Mouse (Mus musculus): ENCODE data around the gene Oas1a.
"Not testable (repeated sequence)": the region's sequence is repeated elsewhere in the genome, so short reads cannot be mapped to it uniquely, and the experiment has no call there.

Oas1a gene

DNA sequence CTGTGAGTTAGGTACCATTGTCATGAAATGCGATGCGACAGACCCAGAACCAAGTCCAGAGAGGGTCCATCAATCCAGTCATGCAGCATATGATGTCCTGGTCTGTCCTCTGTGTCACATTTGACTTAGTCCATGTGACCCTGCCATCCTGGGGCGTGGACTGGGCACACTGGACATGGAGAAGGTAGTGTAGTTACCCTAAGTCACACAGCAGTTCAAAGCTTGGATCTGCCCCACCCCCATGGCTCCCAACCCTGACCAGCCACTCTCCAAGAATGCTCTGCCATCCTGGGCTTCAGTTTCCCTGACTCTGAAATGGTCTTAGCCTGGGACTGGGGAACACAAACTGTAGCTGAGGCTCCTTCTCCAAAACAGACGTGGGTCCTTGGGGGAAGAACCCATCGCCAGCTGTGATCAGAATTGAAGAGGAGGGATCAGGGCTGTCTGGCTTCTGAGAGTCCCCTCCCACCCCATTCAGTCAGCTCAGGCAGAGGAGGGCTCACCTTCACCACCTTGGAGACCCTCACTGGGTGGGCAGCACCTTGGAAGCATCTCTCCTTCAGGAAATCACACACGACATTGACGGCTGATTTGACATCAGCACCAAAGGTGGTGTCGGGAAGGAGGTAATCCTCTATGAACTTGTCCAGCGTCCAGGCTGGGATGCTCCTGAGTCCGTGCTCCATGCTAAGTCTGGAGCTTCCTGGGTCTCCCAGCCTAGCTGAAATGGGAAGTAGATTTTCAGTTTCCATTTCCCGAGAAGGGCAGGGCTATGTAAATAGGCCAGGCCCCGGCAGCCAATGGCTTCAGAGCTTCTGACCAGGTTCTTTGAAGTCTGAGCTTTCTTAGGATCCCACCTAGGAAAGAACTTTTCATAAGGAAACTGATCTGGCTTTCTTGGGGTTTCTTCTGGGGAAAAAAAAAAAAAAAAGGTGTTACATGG, at the start of gene Oas1a:
TSS of gene Oas1a (minus strand) at position 731 of the 943 bp plus-strand sequence.
- DNase-seq = not testable (repeated sequence)

DNA sequence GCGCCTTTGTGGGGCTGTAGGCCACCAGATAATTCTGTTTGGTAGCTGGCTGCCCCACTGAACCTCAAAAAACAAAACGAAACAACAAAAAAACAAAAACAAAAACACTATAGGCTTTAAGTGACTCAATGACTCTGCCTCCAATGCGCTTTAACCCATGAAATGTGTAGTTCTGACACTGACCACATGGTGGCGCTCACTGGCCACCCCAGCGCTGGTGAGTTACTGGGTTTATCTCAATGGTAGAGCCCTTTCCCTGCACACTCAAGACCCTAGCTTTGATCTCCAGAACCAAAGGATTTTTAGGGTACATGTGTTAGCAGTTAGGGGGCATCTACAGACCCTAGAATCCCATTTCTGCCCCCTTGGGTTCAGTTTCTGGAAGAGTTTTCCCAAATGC, 46.7 kb upstream of the Oas1a start:
- DNase-seq = no peak

DNA sequence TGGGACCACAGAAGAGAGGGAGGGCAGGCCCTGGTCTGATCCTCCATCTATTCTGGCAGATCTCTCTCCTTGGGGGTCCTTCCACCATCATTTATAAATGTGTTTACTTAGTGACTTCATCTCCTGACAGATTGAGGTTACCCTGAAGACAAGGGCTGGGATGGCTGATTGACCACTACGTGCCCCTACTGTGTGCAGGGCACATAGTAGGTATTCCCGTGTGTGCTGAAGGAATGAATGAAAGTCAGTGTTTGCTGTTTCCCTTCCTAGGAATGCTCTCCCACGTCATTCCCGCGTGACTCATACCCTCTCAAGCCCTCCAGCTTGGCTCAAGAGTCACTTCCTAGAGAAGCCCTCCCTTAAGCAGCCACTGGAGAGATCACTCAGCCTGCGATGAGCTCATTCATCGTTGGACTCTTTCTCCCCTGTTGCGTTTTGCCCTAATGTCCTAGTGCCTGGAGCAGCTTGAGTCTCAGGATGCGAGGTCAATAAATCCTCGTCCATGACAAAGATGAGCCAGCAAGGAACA, 45.0 kb upstream of the Oas1a start:
- no peak for DNase-seq

DNA sequence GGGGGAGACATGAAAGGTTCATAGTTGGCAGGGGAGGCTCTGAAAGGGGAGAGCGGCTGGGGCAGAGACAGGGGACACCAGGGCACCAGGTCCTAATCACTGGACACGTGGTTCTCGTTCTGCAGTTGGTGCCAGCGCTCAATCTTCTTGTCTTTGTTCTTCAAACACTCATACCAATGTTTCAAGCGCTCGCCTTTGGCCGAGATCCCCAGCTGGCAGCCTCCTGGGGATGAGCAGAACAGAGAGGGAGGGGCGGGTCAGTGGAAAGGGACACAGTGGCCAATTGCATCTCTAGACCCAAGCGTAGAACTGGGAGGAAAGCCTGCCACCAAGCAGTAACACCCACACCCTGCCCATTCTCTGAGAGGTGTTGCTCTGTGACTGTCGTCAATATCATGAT, 34.8 kb upstream of the Oas1a start:
- DNase-seq = no peak

DNA sequence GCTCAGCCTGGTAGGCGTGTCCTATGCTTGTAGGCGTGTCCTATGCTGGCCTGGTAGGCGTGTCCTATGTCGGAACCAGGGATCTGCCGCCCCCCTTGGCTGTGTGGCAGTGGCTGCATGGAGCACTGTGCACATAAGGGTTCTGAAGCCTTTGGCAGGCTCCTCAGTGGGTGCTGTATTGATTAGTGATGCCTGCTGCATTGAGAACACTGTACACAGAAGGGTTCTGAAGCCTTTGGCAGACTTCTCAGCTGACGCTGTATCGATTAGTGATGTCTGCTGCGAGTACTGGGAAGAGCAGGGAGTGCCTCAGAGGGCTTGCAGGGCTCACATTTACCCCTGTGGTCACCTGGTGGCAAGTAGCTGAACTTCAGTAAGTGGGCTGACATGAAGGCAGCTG, 31.3 kb upstream of the Oas1a start:
- DNase-seq = no peak

DNA sequence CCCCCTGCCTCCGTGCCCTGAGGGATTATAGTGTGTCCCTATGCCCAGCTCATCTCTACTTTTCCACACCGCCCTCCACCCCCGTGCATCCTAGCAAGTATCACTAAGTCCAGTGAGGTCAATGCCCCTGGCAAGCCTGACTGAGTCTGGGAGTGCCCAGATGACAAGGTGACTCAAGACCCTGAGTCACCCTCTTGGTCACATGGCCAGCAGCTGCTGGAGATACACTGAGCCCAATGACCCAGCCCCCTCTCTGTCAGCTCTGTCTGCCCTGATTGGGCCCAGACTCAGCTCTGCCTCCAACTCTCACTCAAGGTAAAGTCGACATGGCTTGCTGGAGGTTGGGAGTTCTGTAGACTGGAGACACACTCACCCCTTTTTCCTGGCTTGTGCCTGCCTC, 30.5 kb upstream of the Oas1a start:
- DNase-seq = no peak

DNA sequence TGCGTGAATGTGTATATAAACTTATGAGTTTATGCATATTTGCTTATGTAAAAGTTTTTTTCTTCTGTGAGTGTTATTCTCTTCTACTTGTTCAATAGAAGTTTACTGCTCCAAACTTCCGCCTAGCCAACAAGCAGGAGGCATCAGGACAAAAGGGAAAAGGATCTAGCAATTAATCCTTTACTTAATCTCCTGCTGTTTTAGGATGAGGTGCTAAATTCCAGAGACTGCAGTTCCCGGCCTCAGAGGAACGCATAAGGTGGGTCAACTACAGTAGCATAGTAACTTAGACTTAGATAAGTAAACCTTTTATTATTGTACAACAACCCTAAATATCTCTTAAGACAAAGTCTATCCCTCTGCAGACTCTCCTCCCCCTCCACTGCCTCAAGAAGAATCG, 26.6 kb upstream of the Oas1a start:
- no peak for DNase-seq

DNA sequence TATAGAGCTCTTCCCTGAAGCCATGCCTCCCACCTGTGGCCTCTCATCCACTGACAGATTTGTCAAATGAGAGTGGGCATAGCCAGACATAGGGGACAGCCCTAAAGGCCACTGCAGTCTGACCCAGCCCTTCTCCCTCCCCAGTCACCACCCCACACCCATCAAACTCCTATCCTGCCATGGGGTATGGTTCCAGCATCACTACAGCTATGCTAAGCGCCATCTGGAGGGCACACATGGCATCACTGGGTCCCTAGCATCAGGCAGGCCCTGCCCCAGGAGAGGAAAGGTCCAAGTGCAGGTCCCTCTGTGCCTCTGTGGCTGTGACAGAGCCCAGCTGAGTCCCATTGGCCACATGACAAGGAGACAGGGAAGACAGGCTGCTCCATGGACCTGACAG, 19.7 kb upstream of the Oas1a start:
- DNase-seq = no peak

DNA sequence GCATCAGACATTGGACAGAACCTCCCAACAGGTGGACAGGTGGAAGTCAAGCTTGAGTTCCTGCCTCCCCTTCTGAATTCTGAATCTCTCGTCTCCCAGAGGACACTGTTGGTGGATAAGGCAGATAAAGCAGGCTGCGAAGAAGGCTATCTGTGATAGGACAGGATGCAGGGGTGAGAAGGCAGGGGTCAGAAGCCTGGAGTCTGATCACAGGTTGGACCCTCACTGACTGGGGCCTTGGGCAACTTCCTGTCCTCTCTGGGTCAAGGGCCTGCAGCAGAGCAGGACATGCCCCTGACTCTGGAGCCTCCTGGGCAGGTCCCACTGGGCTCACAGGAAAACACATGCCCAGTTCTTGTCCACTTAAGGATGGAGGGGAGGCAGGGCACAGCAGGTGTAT, 19.0 kb upstream of the Oas1a start:
- not testable (repeated sequence) for DNase-seq

DNA sequence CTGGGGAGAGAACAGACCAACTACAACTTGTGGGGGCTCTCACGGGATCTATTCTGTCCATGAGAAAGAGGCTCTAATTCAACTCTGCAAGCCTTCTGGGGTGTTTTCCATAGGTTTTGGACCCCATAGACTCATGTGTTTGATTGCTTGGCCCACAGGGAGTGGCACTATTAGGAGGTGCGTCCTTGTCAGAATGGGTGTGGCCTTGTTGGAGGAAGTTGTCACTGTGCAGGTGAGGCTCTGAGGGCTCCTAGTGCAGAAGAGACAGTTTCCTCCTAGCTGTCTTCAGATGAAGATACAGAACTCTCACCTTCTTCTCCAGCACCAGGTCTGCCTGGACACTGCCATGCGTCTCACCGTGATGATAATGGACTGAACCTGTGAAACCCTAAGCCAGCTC, 17.2 kb upstream of the Oas1a start:
- DNase-seq = not testable (repeated sequence)

DNA sequence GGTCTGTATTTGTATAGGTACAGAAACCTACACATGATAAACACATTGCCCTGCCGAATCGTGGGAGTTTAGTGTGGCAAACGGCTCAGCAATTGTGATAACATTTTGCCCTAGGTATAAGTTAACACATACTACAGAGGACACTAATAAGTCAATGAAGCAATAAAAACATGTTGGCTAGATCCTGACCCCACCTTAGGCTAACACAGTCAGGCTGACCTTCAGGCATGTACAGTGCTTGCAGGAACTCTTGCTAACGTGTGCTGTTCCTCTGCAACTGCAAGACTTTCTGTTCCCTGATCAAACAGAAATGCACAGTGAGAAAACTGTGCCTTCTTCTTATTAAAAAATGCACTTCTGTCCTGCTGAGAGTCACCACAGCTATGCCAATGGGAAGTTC, 16.6 kb upstream of the Oas1a start:
- no peak for DNase-seq

DNA sequence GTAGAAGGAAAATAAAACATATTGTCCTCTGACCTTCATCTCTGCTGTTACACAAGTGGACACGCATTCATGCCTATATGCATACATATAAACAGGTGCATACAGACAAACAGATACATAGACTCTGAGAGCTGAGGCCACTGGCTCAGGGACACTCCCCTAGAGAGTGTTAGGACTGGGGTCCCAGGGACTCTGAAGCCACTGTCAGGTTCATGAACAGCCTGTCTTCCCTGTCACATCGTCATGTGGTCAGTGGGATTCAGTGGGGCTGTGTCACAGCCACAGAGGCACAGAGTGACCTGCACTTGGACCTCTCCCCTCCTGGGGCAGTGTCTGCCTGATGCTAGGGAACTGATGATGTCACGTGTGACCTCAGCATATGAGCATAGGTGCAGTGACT, 13.0 kb upstream of the Oas1a start:
- DNase-seq = no peak

DNA sequence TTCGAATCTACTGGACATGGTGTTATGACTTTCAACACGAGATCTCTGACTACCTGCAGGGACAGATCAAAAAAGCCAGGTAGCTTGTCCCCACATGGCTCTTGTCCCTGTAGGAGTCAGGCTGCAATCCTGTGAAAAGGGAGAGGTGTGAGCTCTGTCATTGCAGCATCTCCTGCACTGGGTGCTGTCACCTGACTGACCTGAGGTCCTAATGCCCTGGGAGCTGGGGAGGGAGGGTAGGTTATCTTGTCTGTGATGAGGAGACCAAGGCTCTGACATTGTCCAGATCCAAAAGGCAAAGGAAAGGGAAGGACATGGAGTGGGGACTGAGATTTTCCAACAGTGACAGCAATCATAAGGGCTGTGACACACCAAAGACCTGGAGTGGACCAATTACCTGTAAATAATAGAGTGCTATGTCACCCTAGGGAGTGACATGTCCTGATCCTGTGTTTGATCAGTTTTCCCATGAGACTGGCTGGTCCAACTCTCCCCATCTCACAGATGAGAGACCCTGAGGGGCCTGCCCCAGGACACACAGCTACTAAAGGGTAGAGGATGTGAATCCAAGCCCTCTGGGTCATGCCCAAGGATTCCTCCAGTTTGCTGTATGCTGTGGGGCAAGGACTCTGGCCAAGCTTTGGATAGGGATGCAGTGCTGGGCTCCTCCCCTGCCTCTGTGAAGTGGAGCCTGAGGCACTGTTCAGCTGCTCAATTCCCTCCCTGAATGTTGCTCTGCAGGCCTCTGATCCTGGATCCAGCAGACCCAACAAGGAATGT, 12.0 kb upstream of the Oas1a start:
- DNase-seq = not testable (repeated sequence)

DNA sequence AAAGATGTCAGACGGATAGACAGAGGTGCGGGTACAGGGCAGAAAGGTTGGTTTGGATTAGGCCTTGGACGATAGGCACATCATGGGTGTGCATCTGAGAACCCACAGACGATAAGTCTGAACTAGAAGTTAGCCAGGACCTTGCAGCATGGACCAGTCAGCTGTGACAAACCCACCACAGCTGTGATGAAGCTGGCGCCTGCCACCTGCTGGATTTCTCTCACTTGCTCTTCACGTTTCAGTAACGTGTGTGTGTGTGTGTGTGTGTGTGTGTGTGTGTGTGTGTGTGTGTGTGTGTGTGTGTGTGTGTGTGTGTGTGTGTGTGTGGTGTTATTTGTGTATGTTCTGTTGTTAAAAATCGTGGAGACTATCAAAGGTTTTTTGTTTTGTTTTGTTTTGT, 6.9 kb upstream of the Oas1a start, which contains the start of gene Oas1d:
TSS of gene Oas1d (plus strand) at position 333 of the 400 bp plus-strand sequence.
- not testable (repeated sequence) for DNase-seq

DNA sequence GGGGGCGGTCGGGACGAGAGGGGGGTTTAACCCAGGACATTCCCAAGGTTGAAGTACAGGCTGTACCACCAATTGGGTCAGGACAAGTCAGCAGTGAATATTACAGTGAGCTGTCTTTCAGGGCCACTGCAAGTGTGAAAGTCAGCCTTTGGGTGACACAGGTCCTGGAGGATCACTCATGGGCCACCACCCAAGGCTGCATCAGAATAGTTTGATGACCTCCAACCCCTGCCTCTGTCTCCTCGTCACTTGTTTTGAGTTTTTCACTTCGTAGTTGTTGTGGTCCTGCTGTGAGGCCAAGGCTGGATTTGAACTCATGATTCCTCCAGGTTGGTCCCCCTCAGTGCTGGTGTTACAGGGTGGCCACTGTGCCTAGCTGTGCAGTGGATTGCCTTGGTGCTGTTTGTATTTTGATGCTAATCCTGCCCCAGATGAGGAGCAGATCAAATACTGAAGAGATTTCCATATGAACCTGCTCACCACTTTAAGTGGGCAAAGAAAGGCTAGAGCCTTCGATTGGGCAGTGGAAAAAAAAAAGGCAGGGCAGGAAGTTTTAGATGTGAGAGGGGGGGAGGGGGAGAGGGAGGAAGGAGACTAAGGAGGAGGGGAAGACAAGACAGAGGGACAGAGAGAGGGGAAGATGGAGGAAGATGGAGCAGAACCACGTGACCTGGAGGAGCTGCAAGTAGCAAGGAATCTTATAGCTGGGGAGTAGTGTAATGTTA, 1.0 kb upstream of the Oas1a start:
- no peak for DNase-seq

DNA sequence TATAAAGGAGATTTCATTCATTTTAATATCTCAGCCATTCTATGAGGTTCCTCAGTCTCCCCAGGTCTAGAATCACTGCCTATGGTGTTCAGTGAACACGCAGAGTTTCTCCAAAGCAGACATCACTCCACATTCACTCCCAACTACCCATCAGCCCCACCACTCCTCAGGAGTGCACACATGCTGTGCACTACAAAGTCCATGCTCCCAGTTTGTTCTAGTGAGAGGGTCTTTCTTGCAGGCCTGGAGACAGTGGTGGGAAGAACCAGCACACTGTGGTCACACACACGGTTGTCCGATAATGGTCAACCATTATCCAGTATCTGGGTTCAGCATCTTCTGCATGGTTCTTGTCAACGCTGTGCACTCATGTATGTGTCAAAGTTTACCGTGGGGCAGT, 5.3 kb downstream of the Oas1a start:
- DNase-seq = no peak

DNA sequence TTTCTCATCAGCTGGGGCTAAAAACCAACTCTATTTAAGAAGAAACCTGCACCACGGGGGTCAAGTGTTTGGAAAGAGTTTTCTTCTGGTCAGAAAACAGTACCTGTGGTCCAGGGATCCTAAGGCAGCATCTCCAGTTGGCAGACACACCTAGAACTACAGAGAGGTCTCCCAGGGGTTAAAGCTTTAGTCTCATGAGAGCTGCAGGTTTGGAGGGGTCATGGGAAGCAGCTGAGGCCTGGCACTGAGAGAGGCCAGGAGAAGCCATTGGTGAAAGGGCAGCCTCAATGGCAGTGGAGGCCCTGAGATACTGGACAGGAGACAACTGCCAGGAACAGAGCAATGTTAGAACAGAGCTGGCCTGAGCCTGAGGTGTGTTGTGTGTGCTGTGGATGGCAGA, 6.7 kb downstream of the Oas1a start:
- DNase-seq = no peak

DNA sequence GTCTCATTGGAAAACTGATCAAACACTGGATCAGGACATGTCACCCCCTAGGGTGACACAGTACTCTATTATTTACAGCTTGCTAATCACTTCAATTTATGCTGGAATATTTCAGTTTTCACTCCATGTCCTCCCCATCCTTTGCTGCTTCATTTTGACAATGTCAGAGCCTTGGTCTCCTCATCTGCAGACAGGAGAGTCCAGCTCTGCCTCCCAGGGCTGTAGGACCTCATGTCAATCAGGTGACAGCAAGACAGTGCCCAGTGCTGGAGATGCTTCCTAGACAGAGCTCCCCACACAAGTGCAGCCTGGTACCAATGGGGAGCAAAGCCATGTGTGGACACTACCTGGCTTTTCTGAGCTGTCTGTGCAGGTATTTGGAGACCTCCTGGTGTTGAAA, 8.6 kb downstream of the Oas1a start:
- no peak for DNase-seq

DNA sequence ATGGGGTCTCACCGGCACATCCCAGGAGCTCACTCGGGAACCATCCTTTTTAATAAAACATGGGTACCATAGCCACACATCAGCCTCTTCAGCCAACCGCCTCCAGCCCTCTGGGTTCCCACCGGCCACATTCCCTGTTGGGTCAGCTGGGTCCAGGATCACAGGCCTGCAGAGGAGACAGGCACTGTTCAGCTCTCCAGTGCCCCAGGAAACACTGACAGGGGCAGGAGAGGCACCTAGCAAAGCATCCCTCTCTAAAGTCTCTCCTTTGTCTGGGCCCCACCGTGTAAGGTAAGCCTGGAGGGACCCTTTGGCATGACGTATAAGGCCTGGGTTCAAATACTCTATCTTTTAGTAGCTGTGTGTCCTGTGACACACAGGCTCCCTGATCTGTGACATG, 9.0 kb downstream of the Oas1a start:
- no peak for DNase-seq

DNA sequence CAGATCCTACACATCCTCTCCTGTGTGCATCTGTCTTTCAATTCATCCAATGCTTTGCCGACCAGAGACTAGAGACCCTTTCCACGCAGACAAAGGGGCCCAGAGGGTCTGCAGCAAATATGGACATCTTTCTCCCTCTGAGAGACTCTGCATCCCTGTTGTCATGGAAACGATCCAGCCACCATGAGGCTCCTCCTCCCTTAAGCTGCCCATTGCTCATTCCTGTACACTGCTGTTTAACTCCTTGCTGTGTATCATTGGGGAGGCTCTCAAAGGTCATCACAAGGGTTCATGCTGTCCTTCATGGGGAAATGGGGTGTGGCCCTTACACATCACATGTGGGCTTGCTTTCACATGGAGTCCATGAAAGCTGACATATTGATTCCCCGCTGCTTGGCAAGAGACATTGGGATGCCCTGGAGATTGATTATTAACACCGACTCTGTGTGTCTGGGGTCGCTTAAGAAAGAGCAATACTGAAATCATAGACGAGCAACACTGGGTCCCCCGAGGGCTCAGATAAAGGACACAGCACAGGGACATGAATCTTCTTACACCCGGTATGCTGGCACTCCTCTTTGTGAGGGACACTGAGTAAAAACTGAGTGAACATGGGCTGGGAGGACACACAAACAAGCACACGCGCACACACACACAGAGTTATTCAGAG, 12.0 kb downstream of the Oas1a start:
- DNase-seq = no peak

DNA sequence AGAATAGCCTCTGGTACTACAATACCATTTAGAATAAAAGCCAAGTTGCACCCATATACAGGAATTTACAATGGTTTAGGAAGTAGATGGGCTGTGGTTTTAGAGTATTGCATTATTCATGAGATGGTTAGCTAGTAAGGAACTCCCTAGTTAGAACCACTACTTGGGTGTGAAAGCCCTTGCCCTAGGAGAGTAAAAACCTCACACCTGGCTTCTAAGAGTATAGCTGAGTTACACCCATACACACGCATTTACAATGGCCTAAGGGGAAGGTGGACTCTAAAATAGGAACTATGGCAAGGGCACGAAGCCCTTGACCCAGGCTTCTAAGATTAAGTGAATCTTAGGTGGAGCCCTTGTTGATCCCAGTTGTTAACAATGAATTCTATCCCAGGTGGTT, 12.6 kb downstream of the Oas1a start:
- DNase-seq = not testable (repeated sequence)

DNA sequence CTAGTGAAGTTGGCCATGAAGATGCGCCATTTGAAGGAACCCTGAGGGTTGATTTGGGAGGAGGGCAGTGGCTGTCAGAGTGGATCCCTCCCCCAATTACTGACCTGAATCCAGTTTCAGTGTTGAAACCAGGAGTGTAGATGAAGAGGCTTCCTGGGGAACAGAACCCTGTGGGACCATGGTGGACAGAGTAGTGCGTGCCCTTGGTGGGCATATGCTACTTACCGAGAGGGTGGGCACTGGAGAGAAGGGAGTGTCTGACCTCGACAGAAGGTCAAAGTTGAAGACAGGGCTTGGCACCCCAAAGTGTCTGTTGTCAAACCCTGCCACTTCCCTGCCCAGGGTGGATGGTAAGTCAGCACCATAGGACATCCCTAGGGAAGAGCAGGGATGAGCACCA, 13.5 kb downstream of the Oas1a start:
- DNase-seq = not testable (repeated sequence)
